Mouse (Mus musculus) retina, embryonic 14.5 days (tissue): ENCODE measurements around the gene Zfp865.
"Not testable (repeated sequence)": the region's sequence is repeated elsewhere in the genome, so short reads cannot be mapped to it uniquely, and the experiment has no call there.

Source experiments
- DNase-seq: peaks from one replicate; pipeline ENCODE4 v3.0.0-alpha.2; 2015; ENCODE audit warnings: low spot score

Zfp865 gene

DNA sequence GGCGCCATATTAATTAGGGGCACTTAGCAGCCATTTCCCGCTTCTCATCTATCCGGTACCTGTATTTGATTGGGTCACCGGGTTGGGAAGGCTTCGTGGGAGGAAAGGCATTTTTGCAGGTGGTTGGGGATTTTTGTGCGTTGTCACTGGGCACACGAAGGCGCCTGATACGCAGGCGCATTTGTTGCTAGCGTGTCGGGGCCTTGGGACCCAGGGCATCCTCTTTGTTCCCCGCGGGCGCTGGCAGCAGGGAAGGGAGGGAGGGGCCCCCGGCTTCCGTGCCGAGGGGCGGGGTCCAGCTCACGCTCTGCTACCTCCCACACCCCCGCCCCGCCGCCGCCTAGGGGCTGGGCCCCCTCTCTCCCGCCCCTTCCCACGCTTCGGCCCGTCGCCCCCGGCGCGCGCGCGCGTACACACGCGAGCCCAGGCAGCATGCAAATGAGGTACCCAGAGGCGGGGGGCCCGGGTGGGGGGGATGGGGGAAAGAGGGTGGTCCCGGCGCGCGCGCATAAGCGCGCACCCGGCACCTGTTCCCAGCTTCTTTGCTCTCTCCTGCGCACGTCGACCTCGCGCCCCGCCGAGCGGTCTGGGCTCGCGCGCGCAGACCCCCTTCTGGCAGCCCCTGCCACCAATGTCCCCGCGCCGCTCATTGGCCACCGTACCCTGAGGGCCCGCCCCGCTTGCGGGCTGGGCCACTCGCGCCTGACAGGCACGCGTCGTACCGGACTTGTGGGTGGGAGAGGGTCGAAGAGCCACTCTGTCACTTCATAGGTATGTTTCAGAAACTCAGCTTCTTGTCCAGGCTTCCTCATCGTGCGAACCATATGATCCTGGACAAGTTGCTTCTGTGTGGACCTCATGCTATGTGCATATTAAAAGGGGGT lies 4.8 kb upstream of the Zfp865 start, which contains the start of gene Gm44973:
TSS of gene Gm44973 (plus strand) at position 379 of the 884 bp plus-strand sequence.
- peak; percentile 95 for DNase-seq

DNA sequence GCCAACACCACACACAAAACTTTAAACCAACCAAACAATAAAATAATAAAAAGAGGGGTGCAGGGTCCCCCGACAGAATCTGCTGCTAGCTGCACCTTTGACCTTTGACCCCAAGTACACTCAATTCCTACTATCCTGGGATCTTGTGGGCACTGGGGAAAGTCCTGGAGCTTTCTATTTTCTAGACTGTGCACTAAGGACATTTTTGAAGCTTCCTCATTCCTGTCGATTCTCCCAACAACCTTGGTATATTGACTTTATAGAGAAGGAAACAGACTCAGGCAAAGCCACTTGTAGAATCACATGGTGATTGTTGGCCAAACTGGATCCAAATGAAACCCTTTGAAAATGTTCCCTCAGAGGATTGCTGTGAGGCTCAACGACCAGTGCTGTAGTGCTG lies 4.1 kb upstream of the Zfp865 start:
- no peak for DNase-seq

DNA sequence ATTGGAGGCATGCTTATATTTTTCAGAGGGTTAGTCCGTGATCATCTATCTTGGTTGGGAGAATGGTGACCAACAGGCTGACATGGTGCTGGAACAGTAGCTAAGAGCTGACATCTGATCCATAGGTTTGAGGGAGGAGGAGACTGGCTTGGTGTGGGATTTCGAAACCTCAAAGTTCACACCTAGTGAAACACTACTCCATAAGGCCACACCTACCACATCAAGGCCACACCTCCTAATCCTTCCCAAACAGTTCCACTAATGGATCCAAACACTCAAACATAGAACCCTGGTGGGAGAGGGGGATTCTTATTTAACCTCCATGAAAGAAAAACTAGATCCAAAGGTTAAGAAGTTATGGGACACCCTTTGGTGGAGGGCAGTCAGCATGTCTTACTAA lies 3.3 kb upstream of the Zfp865 start:
- no peak for DNase-seq

DNA sequence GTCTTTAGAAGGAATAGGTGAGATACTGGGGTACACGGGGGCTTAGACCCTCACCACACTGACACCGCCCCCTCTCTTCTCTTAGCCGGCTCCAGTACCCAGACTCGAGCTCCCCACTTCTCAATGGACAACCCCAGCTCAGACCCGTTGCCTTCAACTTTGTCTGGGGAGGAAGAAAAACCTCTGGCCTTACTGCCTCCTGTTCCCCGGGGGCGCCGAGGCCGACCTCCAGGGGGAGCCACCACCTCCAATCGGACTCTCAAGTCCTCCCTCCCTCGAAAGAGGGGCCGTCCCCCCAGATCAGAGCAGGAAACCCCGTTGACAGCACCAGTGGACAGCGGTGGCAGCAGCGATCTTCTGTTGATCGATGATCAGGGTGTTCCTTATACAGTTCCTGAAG lies 2.8 kb upstream of the Zfp865 start:
- no peak for DNase-seq

- no peak for DNase-seq
Observed at GRCm38 (mm10) chr7:5017931-5018330, 2.2 kb upstream of the Zfp865 start.

- DNase-seq = not testable (repeated sequence)
Observed at GRCm38 (mm10) chr7:5019576-5019975, 600 bp upstream of the Zfp865 start.

GRCm38 (mm10) chr7:5020685-5021084 lies 509 bp downstream of the Zfp865 start:
- DNase-seq = peak; percentile 15

DNA sequence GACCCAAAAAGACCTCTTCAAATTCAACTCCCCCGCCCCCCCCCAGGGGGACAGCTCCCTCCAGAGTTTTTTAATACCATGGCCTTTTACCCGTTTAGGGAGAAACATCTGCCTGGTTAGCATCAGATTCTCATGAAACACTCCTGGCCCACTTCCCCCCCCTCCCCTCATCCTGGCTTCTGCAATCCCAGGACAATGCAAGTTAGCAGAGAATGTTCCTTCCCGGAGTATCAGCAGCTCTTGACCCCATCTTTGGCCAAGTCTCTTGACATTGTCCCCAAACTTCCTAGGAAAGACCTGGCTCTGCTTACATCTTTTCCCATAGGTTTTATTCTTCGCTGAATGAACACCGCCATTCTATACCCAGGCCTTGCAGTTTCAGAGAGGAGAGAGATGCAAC lies 1.0 kb downstream of the Zfp865 start:
- no peak for DNase-seq

DNA sequence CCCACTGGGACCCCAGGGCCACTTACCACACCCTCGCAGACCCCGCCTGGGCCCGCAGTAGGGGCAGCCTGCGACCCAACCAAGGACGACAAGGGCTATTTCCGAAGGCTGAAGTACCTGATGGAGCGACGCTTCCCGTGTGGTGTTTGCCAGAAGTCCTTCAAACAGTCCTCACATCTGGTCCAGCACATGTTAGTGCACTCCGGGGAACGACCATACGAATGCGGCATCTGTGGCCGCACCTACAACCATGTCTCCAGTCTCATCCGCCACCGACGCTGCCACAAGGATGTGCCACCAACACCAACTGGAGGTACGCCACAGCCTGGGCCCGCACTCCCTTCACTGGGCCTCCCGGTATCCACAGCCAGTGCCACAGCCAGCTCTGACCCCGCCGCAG lies 9.4 kb downstream of the Zfp865 start:
- no peak for DNase-seq

- DNase-seq = no peak
Observed at GRCm38 (mm10) chr7:5029946-5030345, 9.8 kb downstream of the Zfp865 start.

DNA sequence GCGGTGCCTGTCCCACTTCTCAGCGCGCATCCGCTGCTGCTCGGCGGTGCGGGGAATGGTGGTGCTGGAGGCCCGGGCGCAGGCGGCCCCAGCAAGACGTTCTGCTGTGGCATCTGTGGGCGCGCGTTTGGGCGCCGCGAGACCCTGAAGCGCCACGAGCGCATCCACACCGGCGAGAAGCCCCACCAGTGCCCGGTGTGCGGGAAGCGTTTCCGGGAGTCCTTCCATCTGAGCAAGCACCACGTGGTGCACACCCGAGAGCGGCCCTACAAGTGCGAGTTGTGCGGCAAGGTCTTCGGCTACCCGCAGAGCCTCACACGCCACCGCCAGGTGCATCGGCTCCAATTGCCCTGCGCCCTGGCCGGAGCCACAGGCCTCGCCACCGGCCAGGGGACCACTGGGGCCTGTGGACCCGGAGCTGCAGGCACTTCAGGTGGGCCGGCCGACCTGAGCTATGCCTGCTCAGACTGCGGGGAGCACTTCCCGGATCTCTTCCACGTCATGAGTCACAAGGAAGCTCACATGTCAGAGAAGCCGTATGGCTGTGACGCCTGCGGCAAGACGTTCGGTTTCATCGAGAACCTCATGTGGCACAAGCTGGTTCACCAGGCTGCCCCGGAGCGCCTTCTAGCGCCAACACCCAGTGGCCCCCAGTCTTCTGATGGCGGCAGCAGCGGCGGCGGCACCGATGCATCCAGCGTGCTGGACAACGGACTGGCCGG lies 10.5 kb downstream of the Zfp865 start:
- DNase-seq = no peak

- DNase-seq = no peak
Observed at GRCm38 (mm10) chr7:5031496-5031895, 11.3 kb downstream of the Zfp865 start.

- no peak for DNase-seq
Observed at GRCm38 (mm10) chr7:5033818-5034217, 13.6 kb downstream of the Zfp865 start, which contains the start of gene 4632433K11Rik. TSS of gene 4632433K11Rik (plus strand) at chr7:5034118.

DNA sequence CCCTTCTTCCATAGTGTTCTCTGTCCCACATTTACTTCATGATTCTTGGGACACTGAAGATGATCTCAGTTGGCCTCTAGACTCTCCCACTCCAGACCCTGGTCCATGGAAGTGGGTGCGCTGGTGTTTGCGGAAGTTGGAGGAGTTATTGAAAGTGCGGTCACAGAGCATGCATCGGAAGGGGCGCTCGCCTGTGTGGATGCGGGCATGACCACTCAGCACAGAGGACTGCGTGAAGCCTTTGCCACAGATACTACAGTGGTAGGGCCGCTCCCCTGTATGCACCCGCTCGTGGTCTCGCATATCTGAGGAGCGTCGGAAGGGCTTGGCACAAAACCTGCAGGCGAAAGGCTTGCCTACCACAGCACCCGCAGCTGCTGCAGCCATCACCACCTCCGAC lies 15.5 kb downstream of the Zfp865 start:
- DNase-seq = no peak

- no peak for DNase-seq
Observed at GRCm38 (mm10) chr7:5036136-5036535, 16.0 kb downstream of the Zfp865 start.

- no peak for DNase-seq
Observed at GRCm38 (mm10) chr7:5037026-5037425, 16.9 kb downstream of the Zfp865 start.

DNA sequence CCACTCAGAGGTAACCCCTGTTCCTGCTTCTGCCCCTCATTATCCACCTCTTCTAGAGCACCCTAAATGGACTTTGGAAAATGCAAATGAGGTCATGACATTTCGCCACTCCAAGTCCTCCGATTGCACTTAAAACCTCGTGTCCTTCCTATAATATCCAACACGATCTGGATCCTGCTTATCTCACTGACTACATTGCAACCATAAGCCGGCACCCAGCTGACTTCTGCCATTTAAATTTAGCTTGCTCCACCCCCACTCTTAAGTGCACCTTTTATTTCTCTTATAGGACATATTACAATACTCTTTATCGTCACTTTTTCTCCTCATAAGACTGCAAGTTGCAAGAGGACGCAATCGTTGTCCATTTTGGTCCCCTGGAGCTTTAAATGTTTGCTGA lies 17.3 kb downstream of the Zfp865 start:
- DNase-seq = no peak

- peak; percentile 91 for DNase-seq
Observed at GRCm38 (mm10) chr7:5038109-5038732, 18.0 kb downstream of the Zfp865 start, which contains the start of gene Zfp784. TSS of gene Zfp784 (minus strand) at chr7:5038446.

GRCm38 (mm10) chr7:5038940-5039339 lies 18.8 kb downstream of the Zfp865 start:
- DNase-seq = no peak

DNA sequence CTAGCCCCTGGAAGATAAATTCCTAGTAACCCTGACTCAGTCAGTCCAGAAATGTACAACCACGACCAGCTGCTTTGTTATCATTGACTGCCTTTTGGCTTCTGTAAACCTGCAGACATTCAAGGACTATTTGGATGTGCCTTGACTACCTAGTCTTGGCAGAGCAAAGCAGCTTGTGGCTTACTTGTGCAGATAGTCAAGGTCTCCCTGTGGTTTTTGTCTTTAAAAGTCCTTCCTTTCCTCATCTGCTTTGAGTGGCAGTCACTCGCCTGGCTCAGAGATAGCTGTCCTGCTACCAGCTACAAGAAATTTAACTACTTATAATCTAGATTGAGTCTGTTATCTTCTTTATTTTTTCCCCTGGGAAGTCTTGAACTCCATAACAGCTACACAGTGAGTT lies 24.8 kb downstream of the Zfp865 start:
- DNase-seq = no peak

DNA sequence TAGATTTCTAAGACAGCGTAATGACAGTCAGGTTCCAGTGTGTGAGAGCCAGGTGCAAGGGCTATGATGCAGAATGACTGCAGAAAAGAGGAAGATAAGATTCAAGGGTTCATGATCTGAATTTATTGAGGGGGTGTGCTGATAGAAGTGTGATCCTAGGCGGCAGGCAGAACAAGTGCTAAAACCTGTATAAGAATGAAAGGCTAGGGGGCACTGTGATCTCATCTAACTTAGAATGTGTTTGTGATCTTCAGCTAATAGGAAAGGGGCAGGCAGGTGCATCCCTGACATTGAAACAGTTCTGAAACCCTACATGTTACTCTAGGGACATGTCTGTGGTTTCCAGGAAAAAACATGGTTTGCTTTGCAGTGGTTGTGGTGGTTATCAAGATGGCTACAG lies 25.9 kb downstream of the Zfp865 start:
- DNase-seq = no peak

DNA sequence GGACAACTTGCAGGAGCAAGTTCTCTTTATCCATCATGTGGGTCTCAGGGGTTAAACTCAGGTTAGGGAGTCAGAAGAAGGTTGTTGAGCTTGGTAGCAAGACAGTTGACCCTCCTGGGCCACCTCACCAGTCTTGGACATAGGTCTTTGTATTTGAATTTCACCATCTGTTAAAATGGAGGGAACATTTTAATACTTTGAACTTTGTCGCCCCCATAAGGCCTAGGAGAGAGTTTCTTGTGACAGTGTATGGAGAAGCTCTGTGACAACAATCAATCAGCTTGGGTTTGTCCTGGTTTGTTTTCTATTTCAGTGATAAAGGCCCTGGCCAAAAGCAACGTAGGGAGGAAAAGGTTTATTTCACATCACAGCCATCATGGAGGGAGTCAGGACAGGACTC lies 27.1 kb downstream of the Zfp865 start:
- DNase-seq = peak; percentile 68
